Mouse (Mus musculus) G1E (cell line): ENCODE measurements around the gene P3h4.

Experiments used
- CTCF ChIP-seq: IDR thresholded peaks from 2 replicates; pipeline ENCODE4 v1.5.1; 2012; ENCODE audit warnings: low read depth, low read length, inconsistent platforms, mixed read lengths
- GATA2 ChIP-seq: IDR thresholded peaks from 2 replicates; pipeline ENCODE4 v1.6.1; 2012; ENCODE audit warnings: low read depth, low read length, inconsistent platforms, borderline replicate concordance

GRCm38 (mm10) chr11:100375127-100375526 is 39.5 kb downstream of the P3h4 start:
- TF ChIP-seq CTCF (no peak), GATA2 (no peak)
